Mouse (Mus musculus) ZHBTc4 (cell line): ENCODE measurements around the gene Gm14399.
"Not testable (repeated sequence)": the region's sequence is repeated elsewhere in the genome, so short reads cannot be mapped to it uniquely, and the experiment has no call there.

Experiments
- DNase-seq: peaks from one replicate; pipeline ENCODE4 v3.0.0-alpha.2; 2011; ENCODE audit warnings: low read depth, low spot score

Gene Gm14399

GRCm38 (mm10) chr2:175141993-175142295, at the start of gene Gm14399:
Gm14399 (minus strand) TSS chr2:175142012.
- not testable (repeated sequence) for DNase-seq

DNA sequence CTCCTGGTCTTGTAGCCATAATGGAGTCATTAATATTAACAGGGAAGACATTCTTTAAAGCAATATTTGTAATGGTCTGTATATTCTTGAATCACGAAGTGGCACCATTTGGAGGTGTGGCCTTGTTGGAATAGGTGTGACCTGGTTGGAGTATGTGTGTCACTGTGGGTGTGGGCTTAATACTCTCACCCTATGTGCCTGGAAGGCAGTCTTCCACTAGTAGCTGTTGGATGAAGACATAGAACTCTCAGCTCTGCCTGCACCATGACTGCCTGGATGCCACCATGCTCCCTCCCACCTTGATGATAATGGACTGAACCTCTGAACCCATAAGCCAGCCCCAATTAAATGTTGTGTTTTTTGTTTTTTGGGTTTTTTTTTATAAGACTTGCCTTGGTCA, 37.2 kb upstream of the Gm14399 start:
- DNase-seq, result not testable (repeated sequence)

DNA sequence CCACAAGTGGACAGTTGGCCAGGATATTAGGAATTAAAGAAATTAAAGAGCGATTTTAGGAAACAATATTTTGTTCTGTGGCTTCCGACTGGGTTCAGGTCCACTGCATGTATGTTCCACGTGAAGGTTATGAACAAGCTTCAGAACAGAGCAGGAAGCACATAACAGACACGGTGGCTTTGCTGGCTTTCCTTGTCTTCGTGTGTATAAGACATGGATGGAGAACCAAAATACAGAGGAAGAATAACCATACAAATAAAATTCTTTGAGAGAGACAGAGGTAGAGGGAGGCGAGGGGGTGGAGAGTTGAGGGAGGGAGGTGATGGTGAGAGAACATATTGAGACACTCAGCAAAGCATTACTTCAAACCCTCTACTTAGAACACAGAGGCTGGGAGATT, 34.5 kb upstream of the Gm14399 start:
- no peak for DNase-seq

DNA sequence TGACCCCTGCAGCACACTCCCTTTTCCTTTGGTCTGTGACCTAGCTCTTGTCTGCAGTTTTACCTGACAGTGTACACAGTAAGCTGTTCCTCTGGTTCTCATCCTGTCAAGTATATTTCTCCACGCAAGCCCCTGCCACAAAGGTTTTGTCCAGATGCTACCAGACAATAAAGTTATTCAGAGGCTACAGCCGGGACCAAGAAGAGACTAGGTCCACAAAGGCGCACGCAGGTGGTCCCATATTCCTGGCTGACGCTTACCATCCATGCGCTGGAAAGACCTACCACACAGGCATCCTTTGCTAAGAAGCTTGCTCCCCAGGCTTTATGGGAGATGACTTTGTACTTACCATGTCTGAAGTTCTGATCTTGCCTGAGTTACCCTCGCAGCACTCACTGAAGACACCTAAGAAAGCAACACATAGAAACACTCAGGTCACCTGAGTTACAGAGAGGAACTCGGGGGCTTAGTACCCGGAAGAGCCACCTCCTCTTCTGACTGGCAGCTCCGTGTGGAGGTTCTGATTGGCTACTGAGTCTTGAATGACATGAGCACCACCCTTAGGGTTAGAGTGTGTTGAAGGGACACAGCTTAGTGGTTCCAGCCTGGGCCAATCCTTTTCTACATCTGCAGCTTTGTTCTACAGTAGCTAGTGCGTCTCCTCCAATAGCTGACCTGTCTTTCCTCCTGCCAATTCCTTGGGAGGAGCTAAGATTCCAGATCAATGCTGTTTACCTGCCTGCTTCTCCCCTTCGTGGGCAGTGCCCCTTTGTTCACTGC, 33.8 kb upstream of the Gm14399 start, which contains the start of gene Gm14443:
Gene Gm14443 (minus strand): TSS at position 471 of the 780 bp plus-strand sequence.
- DNase-seq, result peak; percentile 96

- DNase-seq, result not testable (repeated sequence)
These were observed 32.2 kb upstream of the Gm14399 start for GRCm38 (mm10) chr2:175174058-175174457.

- DNase-seq, result not testable (repeated sequence)
These were observed 31.2 kb upstream of the Gm14399 start for GRCm38 (mm10) chr2:175172906-175173595.

- DNase-seq, result no peak
These were observed 30.3 kb upstream of the Gm14399 start for GRCm38 (mm10) chr2:175172123-175172522.

- not testable (repeated sequence) for DNase-seq
These were observed 25.1 kb upstream of the Gm14399 start for GRCm38 (mm10) chr2:175166870-175167269.

DNA sequence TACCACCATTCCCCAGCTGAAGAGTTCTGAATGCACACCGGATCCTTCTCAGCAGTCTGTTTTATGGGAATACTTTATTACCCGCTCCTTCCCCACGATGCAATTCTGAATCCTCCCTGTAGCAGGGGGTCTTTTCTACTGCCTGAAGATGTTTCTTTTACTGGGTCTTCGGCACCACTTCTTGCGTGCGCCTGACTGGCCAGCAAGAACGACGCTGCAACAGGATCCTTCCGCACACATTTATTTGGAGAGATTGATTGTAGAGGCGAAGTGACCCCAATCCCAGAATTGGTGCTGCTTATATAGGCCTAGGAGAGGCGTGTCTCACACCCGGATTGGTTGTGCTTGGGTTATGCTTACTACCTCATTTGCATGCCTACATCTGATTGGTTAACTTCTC, 23.3 kb upstream of the Gm14399 start:
- DNase-seq, result not testable (repeated sequence)

- DNase-seq, result not testable (repeated sequence)
These were observed 19.6 kb upstream of the Gm14399 start for GRCm38 (mm10) chr2:175161438-175161837.

GRCm38 (mm10) chr2:175158642-175159041, 16.8 kb upstream of the Gm14399 start:
- no peak for DNase-seq

DNA sequence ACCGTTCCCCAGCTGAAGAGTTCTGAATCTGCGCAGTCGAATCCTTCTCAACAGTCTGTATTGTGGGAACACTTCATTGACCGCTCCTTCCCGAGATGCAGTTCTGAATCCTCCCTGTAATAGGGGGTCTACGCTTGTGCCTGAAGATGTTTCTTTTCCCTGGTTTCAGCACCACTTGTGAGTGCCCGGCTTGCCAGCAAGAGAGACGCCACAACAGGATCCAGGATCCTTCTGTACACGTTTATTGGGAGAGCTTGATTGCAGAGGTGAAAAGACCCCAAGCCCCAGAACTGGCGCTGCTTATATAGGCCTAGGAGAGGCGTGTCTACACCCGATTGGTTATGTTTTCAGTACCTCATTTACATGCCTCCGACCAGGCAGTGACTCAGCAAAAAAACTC, 14.9 kb upstream of the Gm14399 start:
- DNase-seq, result no peak

GRCm38 (mm10) chr2:175141118-175141992, 457 bp downstream of the Gm14399 start:
- not testable (repeated sequence) for DNase-seq

GRCm38 (mm10) chr2:175140624-175141023, 1.2 kb downstream of the Gm14399 start:
- DNase-seq, result not testable (repeated sequence)
